Mouse (Mus musculus): ENCODE data around the gene Rgs2. TPM values are rescaled to one million over a fixed set of nuclear protein-coding genes. Genes with fewer than 3 reads are reported as not detected.

Gene Rgs2
- polyA plus RNA-seq, 1 experiment from 2014 or later: 91.2 TPM

- no peak for ATAC-seq
- Histone ChIP-seq H3K9ac (ENCODE audit: low read depth, low read length) (peak overlapping the region; percentile 60), H3K27ac (ENCODE audit: low read depth, low read length) (peak overlapping the region; percentile 29; the same call in 1 of the 2 replicates), H3K27me3 (replicated peaks; ENCODE audit: control insufficient read depth, insufficient read depth, low read length) (no peaks in the 10 kb centered on the region), H3K4me1 (replicated peaks; ENCODE audit: control insufficient read depth, insufficient read depth, low read length) (no peaks in the 10 kb centered on the region), H3K9me3 (ENCODE audit: control insufficient read depth) (no peaks in the 10 kb centered on the region), H3K4me3 (ENCODE audit: low read depth, low read length) (peak overlapping the region; percentile 73), H3K4me2 (replicated peaks; ENCODE audit: low read depth) (peak overlapping the region; percentile 76), H3K36me3 (ENCODE audit: control insufficient read depth, insufficient read depth) (no peaks in the 10 kb centered on the region)
- WGBS: 1% methylated on average over 10 of the region's 10 CpGs
- TF ChIP-seq CTCF (IDR thresholded peaks at IDR 0.05; ENCODE audit: low read depth): no peak
These were observed 545 bp downstream of the Rgs2 start for GRCm38 (mm10) chr1:144003416-144003815.

GRCm38 (mm10) chr1:144002715-144003066 lies 1.3 kb downstream of the Rgs2 start:
- WGBS: 71% methylated on average over 4 of the region's 4 CpGs
- H3K27me3 ChIP-seq (replicated peaks; ENCODE audit: control insufficient read depth, insufficient read depth, low read length): no peaks in the 10 kb centered on the region
- no peaks in the 10 kb centered on the region for H3K36me3 ChIP-seq (ENCODE audit: control insufficient read depth, insufficient read depth)
- peak overlapping the region; percentile 76 for H3K4me2 ChIP-seq (replicated peaks; ENCODE audit: low read depth)
- H3K4me1 ChIP-seq (replicated peaks; ENCODE audit: control insufficient read depth, insufficient read depth, low read length): no peaks in the 10 kb centered on the region
- H3K4me3 ChIP-seq (ENCODE audit: low read depth, low read length): peak overlapping the region; percentile 73
- no peak for TF ChIP-seq CTCF (IDR thresholded peaks at IDR 0.05; ENCODE audit: low read depth)
- no peak for ATAC-seq
- H3K9ac ChIP-seq (ENCODE audit: low read depth, low read length): no peak overlapping the region
- no peaks in the 10 kb centered on the region for H3K9me3 ChIP-seq (ENCODE audit: control insufficient read depth)
- no peak overlapping the region for H3K27ac ChIP-seq (ENCODE audit: low read depth, low read length)

- H3K27me3 ChIP-seq (replicated peaks; ENCODE audit: control insufficient read depth, insufficient read depth, low read length): no peaks in the 10 kb centered on the region
- H3K9me3 ChIP-seq (ENCODE audit: control insufficient read depth): no peaks in the 10 kb centered on the region
- peak overlapping the region; percentile 73 for H3K4me3 ChIP-seq (ENCODE audit: low read depth, low read length)
- no peaks in the 10 kb centered on the region for H3K4me1 ChIP-seq (replicated peaks; ENCODE audit: control insufficient read depth, insufficient read depth, low read length)
- no peaks in the 10 kb centered on the region for H3K36me3 ChIP-seq (ENCODE audit: control insufficient read depth, insufficient read depth)
- WGBS: 90% methylated on average over 6 of the region's 6 CpGs
- H3K9ac ChIP-seq (ENCODE audit: low read depth, low read length): no peak overlapping the region
- TF ChIP-seq CTCF (IDR thresholded peaks at IDR 0.05; ENCODE audit: low read depth): no peak
- H3K27ac ChIP-seq (ENCODE audit: low read depth, low read length): no peak overlapping the region; the same call in 1 of the 2 replicates
- ATAC-seq: no peak
- H3K4me2 ChIP-seq (replicated peaks; ENCODE audit: low read depth): peak overlapping the region; percentile 76
These were observed 1.8 kb downstream of the Rgs2 start for GRCm38 (mm10) chr1:144002036-144002714.

GRCm38 (mm10) chr1:144000246-144000645 lies 3.7 kb downstream of the Rgs2 start:
- no peak overlapping the region for H3K4me3 ChIP-seq (ENCODE audit: low read depth, low read length)
- no peaks in the 10 kb centered on the region for H3K36me3 ChIP-seq (ENCODE audit: control insufficient read depth, insufficient read depth)
- WGBS: 95% methylated on average over 4 of the region's 4 CpGs
- no peak overlapping the region for H3K9ac ChIP-seq (ENCODE audit: low read depth, low read length)
- H3K27me3 ChIP-seq (replicated peaks; ENCODE audit: control insufficient read depth, insufficient read depth, low read length): no peaks in the 10 kb centered on the region
- no peak overlapping the region for H3K27ac ChIP-seq (ENCODE audit: low read depth, low read length)
- no peak for ATAC-seq
- H3K9me3 ChIP-seq (ENCODE audit: control insufficient read depth): no peaks in the 10 kb centered on the region
- no peaks in the 10 kb centered on the region for H3K4me1 ChIP-seq (replicated peaks; ENCODE audit: control insufficient read depth, insufficient read depth, low read length)
- TF ChIP-seq CTCF (IDR thresholded peaks at IDR 0.05; ENCODE audit: low read depth): no peak
- no peak overlapping the region for H3K4me2 ChIP-seq (replicated peaks; ENCODE audit: low read depth)

DNA sequence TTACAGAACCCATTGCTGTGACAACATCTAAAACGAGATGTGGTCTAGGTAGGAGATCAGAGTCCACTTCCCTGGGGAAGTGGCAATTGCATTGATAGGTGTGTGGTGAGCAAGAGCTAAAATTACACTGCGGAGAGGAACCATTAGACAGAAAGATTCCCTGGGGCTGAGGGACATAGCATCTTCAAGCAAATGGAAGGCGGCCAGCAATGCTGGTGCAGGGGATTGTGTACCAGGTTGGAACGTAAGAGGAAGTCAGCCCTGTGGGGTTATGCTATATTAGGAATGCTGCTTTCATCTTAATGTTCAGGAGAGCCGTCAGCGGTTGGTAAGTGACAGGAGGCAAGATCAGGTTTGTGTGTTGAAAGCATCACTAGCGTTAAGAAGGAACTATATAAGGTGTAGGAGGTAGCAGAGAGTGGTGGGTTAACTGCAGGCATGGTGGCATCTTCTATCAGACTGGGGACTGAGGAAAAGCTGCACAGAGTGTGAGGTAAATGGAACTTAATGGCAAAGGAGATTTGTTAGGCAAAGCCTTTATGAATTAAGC lies 4.5 kb downstream of the Rgs2 start:
- Histone ChIP-seq H3K9ac (ENCODE audit: low read depth, low read length) (no peak overlapping the region), H3K9me3 (ENCODE audit: control insufficient read depth) (no peaks in the 10 kb centered on the region), H3K27me3 (replicated peaks; ENCODE audit: control insufficient read depth, insufficient read depth, low read length) (no peaks in the 10 kb centered on the region), H3K4me3 (ENCODE audit: low read depth, low read length) (no peak overlapping the region), H3K4me1 (replicated peaks; ENCODE audit: control insufficient read depth, insufficient read depth, low read length) (no peaks in the 10 kb centered on the region), H3K4me2 (replicated peaks; ENCODE audit: low read depth) (no peak overlapping the region), H3K27ac (ENCODE audit: low read depth, low read length) (no peak overlapping the region), H3K36me3 (ENCODE audit: control insufficient read depth, insufficient read depth) (no peaks in the 10 kb centered on the region)
- TF ChIP-seq CTCF (IDR thresholded peaks at IDR 0.05; ENCODE audit: low read depth): no peak
- ATAC-seq: no peak
- WGBS: 63% methylated on average over 7 of the region's 7 CpGs

DNA sequence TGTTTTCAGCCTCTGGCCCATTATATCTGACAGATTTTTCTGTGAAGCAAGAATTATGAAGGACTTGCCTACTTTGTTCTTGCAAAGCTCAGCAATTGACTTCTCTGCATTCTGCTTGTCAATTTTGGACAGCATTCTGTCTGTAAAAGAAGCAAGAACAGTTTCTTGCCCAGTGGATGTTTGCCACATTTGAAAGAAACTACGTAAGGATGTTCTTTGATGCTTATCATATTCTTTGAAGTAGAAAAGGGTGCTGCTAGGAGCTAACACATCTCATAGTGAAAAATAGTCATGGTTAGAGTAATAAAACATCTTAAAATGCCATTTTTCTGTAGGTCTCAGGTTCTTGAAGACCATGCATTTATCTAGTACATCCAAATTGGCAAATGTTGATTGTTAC lies 10.9 kb downstream of the Rgs2 start:
- no peak for TF ChIP-seq CTCF (IDR thresholded peaks at IDR 0.05; ENCODE audit: low read depth)
- no peaks in the 10 kb centered on the region for H3K9me3 ChIP-seq (ENCODE audit: control insufficient read depth)
- no peak overlapping the region for H3K27ac ChIP-seq (ENCODE audit: low read depth, low read length)
- H3K4me1 ChIP-seq (replicated peaks; ENCODE audit: control insufficient read depth, insufficient read depth, low read length): no peaks in the 10 kb centered on the region
- no peak overlapping the region for H3K4me2 ChIP-seq (replicated peaks; ENCODE audit: low read depth)
- WGBS: 79% methylated on average over 1 of the region's 1 CpGs
- H3K4me3 ChIP-seq (ENCODE audit: low read depth, low read length): no peak overlapping the region
- H3K9ac ChIP-seq (ENCODE audit: low read depth, low read length): no peak overlapping the region
- no peak for ATAC-seq
- no peaks in the 10 kb centered on the region for H3K27me3 ChIP-seq (replicated peaks; ENCODE audit: control insufficient read depth, insufficient read depth, low read length)
- H3K36me3 ChIP-seq (ENCODE audit: control insufficient read depth, insufficient read depth): no peaks in the 10 kb centered on the region

All from intestine, postnatal 0 days (tissue).